Mouse (Mus musculus) mouse trophoblast stem cell (cell line): Measurements from ENCODE around the gene Olfr901.
"Not testable (repeated sequence)": the region's sequence is repeated elsewhere in the genome, so short reads cannot be mapped to it uniquely, and the experiment has no call there.

Source experiments
- in situ Hi-C, 2 experiments: fragments of 300-500 bp; cut with MseI, MboI; formaldehyde crosslinking; loops; 2 replicates in 1 of 2; 3 replicates in 1 of 2; pipeline ENCODE4 v1.15.1; 2025

Olfr901 gene

DNA sequence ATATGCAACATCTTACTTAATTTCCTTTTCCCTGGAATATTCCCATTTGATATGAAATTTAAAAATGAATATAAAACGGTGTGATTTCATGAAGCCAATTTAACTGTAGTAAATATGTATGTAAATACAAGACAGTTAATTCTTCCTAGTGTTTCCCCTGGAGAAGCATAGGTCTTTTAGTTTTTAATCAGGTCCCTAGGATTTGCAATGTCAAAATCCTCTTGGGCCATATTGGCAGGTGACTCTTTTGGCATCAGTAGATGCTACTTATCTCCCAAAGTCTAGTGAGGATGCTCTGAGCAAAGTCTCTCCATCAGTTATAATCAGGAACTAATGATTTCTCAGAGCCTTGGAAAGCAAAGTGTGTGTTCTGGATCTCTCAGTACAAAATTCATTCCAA lies at the start of gene Olfr901:
TSS of gene Olfr901 (plus strand) at position 301 of the 400 bp plus-strand sequence.
- in situ Hi-C loops: no loop called here

DNA sequence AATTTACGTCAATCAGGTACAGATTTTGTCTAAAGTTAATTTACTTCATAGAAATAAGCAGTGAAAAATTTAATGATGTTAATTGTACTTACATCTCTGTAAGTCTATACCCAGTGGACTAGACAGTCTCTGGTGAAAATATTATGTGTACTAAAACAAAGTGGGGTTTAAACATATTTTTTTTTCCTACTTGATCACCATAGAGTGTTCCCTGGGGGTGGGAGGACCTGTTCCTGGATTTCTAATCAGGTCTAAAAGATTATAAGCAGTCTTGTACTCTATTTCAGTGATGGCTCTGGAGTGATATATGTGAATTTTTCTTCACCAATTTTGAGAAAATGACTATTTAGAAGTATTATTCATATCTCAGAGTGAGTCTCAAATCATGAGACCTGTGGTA lies 27.9 kb upstream of the Olfr901 start, which contains the start of gene Olfr147:
TSS of gene Olfr147 (plus strand) at position 301 of the 400 bp plus-strand sequence.
- in situ Hi-C loops: no loop called here

GRCm38 (mm10) chr9:38407502-38407901 lies 21.8 kb upstream of the Olfr901 start:
- in situ Hi-C loops: not testable (repeated sequence)

DNA sequence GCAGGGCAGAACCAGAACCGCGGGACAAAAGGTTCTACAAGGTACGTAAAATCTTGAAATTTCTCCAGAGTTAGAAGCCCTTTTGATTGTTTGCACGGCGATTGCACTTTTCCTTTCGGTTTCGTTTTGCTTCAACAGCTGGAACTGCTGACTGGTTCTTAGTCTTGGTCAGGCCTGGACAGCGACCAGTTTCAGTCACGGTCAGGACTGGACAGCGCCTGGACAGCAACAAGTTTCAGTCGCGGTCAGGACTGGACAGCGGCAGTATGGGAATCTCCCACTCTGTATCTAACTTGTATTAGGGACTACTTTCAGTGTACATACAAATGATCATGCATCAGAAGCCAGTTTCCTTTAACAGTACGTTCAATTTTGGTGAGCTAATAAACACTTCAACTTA lies 15.8 kb upstream of the Olfr901 start:
- in situ Hi-C loops: not testable (repeated sequence)

DNA sequence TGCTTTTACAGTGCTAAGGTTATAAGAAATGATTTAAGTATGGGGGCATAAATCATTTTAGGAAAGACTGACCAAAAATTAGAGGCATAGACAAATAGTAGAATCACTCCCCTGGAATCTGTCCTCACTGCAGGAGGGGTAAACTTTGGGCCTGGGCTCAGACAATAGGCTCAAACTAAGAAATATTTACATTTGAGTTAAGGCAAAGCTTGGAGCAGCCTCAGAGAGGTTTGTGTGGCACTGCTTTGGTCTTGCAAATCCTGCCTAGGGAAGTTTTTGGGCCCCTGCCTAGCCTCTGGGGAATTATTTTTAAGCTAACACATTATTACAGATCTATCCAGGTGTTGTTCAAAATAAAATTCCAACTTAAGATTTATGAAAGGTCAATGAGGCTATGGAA lies 5.5 kb upstream of the Olfr901 start:
- in situ Hi-C loops: no loop called here

DNA sequence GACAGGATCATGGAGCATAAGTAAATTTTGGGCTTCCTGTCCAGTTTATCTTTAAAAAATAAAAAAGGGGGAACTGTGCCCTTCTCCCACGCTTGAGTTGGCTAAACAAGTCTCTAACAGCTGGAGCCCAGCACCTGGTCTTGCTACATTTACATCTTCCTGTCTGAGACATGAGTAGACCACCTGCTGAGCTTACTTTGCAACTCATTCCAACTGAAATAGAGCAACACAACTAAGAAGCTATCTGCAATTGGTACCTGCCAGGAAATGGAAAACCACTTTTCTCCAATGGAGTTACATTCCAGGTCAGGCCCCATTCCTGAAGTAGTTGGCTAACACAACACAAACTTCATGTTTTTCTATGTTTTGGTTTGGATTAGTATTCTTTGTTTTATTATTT lies 2.2 kb upstream of the Olfr901 start:
- in situ Hi-C loops: no loop called here

- in situ Hi-C loops: no loop called here
Observed at GRCm38 (mm10) chr9:38447352-38447751, 18.1 kb downstream of the Olfr901 start, which contains the start of gene Olfr902. Olfr902 (plus strand) TSS chr9:38447652.

DNA sequence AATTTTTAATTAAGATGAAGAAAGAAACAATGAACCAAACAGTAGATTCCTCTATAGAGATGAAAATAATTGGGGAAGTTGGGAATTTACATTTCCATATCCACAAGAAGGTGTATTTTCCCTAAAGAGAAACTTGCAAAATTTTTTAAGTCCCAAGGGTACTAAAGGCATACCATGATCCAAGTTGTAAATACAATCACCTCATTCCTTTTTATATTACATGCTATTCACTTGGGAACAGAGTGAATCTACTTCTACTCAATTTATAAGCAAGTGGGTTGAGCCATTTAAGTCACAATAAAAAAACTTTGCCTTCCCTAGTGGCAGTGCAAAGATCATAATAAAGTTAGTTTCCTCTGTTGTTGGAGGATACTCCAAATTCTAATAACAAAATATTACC lies 33.6 kb downstream of the Olfr901 start, which contains the start of gene Olfr904:
TSS of gene Olfr904 (plus strand) at position 301 of the 400 bp plus-strand sequence.
- in situ Hi-C loops: no loop called here

- in situ Hi-C loops: no loop called here
Observed at GRCm38 (mm10) chr9:38470807-38471206, 41.6 kb downstream of the Olfr901 start, which contains the start of gene Olfr905. Olfr905 (plus strand) TSS chr9:38471107.
